Mouse (Mus musculus): Measurements from ENCODE around the gene Gm20825.
"Not testable (repeated sequence)": the region's sequence is repeated elsewhere in the genome, so short reads cannot be mapped to it uniquely, and the experiment has no call there.

The Gm20825 gene

DNA sequence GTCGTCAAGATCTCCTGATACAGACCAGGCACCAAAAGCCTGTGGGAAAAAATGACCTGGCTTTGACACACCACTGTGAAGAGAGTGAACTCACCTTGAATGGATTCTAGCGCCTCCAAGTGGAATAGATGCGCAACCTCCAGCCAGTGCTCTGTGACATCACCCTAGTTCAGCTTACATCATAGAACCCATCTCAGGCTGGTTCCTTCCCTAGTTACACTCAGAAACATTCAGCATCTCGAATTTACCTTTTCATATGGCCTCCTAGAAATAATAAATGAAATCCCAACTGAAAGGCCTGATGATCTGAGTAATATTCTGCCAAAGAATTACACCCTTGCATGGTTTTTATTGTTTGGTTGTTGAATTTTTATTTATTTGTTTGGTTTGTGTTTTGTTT lies at the start of gene Gm20825:
Gene Gm20825 (minus strand): TSS at position 101 of the 400 bp plus-strand sequence.
- not testable (repeated sequence) for DNase-seq (ENCODE audit: low read depth, low spot score)
